Mouse (Mus musculus) gonadal fat pad, adult 2 months (tissue): ENCODE data around the gene Bri3. TPM values are rescaled to one million over a fixed set of nuclear protein-coding genes. Genes with fewer than 3 reads are reported as not detected.

Experiments
- DNase-seq: peaks from one replicate; pipeline ENCODE4 v3.0.0-alpha.2; 2012; ENCODE audit warnings: low read depth
- polyA plus RNA-seq: library from polyadenylated mRNA; depleted of rRNA; stranded (reverse); fragments of >200 nt; gene quantifications from 2 replicates; pipeline ENCODE4 v1.2.3, GENCODE M21; 2012; rRNA removed

Bri3 gene
- polyA plus RNA-seq = 108 and 118 TPM in 2 replicates

- no peak for DNase-seq
Measured at GRCm38 (mm10) chr5:144243901-144244487, at the start of gene Bri3. Bri3 (plus strand) TSS chr5:144244437.

DNA sequence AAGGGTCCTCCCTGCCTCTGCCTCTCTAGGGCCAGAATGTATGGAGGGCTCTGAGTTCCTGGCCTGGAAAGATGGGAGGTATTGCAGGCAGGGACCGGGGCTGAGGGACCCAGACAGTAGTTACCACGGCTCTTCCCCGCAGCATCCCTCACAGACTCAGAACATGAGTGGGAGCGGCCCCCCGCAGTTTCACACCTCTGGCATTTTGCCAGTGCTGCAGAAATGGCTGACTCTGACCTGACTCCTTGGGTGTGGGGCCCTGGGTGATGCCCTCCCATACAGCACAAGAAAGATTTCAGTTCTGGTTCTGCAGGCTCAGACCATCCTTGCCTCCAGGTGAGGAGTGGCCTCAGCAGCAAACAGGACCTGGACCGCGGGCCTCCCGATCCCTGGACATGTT lies 48.7 kb upstream of the Bri3 start:
- DNase-seq = no peak

DNA sequence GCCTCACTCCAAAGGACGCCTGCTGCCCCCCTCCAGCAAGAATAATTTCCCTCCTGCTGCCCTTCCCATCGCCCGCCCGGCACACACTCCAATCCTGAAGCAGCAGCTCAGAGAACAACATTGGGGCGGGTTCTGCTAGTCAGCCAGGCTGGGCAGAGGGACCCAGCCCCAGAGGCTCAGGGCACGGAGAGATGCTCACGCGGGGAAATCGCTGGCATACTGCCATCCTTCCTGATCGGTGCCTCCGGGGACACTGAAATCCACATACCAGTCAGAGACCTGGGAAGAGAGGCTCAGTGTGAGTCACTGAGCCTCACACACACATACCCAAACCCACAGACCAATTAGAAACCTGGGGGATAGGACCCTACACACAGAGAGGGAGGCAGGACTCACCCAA lies 43.6 kb upstream of the Bri3 start:
- DNase-seq = no peak

DNA sequence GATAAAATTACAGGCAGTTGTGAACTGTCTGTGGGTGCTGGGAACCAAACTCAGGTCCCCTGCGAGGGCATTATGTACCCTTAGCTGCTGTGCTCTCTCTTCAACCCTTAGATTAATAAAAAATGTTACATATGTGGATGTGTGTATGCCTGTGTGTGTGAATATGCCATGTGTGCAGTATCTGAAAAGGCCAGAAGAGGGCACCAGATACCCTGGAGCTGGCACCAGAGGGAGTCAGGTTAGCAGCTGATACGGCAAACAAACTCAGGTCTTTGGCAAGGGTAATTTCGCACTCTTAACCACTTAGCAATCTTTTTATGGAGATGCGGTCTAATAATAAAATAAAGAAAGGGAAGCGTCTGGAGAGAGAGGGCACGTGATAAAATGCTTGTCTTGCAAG lies 41.8 kb upstream of the Bri3 start:
- DNase-seq = no peak

GRCm38 (mm10) chr5:144203398-144203959 lies 40.8 kb upstream of the Bri3 start:
- no peak for DNase-seq

DNA sequence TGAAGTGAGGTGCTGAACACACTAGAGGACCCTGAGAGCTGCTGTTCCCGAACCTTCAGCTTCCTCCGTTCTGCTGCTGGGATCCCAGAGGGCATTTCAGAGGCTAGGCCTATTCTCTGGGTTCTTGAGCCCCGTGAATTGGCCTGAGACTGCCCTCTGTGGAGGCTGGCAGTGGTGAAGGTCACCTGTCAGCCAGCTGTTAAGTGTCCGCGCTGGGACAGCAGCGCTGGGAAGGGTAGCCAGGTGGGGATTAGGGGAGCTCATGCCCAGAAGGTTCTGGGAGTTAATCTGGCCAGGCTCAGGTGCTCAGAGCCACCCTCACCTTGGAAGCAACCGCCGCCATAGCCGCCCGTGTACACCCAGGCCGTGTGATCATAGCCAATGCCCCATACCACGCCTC lies 39.9 kb upstream of the Bri3 start:
- no peak for DNase-seq

GRCm38 (mm10) chr5:144204911-144205310 lies 39.3 kb upstream of the Bri3 start:
- no peak for DNase-seq

DNA sequence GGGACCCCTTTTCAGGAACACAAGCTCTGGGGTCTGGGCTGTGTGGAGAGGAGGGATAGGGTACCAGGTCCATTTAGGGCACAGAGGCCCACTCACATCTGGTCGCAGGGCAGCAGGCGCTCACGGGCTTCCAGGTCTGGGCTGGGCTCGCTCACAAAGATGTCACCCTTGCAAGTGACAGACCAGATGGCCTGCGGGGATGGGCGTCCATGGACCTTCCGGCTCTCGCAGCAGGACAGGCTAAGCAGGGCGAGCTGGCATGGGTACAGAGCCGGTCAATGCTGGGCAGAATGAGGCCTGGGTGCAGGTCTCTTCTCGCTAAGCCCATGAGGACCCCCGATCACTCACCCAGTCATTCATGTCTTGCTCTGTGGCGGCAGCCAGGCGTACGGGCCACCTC lies 38.2 kb upstream of the Bri3 start:
- no peak for DNase-seq

- DNase-seq = no peak
Measured at GRCm38 (mm10) chr5:144207478-144207877, 36.8 kb upstream of the Bri3 start.

- DNase-seq = no peak
Measured at GRCm38 (mm10) chr5:144214453-144214852, 29.8 kb upstream of the Bri3 start.

DNA sequence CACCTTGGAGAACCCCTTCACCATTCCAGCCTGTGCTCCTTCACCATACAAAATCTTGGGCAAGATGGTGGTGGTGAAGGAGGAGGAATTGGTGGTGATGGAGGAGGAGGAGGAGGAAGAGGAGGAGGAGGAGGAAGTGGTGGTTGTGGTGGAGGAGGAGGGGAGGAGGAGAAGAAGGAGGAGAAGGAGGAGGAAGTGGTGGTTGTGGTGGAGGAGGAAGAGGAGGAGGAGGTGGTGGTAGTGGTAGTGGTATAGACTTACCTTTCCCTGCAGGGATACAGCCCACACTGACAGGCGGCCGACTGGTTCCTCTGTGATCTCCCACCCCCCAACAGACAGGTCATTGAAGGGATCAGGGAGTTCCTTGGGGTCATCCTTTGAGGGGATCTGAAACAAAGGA lies 28.2 kb upstream of the Bri3 start:
- no peak for DNase-seq

GRCm38 (mm10) chr5:144218061-144218460 lies 26.2 kb upstream of the Bri3 start:
- DNase-seq = no peak

GRCm38 (mm10) chr5:144219306-144219705 lies 24.9 kb upstream of the Bri3 start:
- no peak for DNase-seq

GRCm38 (mm10) chr5:144219936-144220335 lies 24.3 kb upstream of the Bri3 start:
- DNase-seq = no peak

GRCm38 (mm10) chr5:144221305-144221704 lies 22.9 kb upstream of the Bri3 start:
- no peak for DNase-seq

DNA sequence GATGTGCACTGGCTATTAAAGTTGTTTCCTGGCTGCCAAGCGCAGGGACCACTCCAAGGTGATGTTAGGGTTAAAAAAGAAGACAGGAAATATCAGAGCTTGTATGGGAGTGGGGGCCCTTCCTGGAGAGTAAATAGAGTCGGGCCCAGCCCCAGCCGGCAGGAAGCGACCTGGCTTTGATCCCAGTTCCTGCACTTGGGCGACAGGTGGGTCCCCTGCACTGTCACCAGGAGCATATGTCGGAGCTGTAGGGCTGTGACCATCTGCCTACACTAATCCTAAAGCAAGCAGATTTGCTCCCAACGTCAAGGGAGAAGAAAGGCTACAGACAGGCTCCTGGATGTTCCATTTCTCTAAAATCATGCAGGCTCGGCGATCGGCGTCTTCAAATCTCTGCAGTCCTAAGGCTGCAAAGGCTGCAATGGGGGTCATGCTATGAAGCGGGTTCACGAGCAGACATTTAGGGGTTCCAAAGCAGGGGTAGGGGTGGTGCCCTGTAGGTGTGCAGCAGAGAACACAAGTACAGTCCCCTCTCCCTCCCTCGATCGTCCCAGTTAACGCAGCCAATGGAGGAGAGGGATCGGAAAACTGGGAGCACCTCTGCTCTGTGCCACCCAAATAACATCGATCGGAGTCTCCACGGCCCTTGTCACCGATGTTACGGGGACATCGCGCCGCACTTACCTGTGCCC lies 21.3 kb upstream of the Bri3 start:
- no peak for DNase-seq

DNA sequence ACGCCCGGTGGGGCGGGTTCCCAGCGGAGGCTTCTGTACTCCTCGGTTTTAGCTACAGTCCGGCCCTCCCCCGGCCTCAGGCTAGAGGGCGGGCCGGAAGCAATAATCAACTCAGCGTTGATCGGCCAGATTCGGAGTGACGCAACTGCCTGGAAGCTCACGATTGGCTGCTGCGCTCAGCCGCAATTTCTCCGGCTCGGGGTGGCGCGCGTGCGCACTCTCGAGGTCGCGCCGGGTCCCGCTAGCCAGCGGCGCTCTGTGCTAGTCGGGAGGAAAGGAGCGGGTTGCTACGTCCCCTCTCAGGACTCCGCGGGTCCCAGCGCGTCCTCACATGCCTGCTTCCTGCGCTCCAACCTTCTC lies 20.8 kb upstream of the Bri3 start, which contains the start of gene Tecpr1:
TSS of gene Tecpr1 (minus strand) at position 113 of the 360 bp plus-strand sequence.
- peak; percentile 77 for DNase-seq

- no peak for DNase-seq
Measured at GRCm38 (mm10) chr5:144223899-144224816, 20.1 kb upstream of the Bri3 start.

DNA sequence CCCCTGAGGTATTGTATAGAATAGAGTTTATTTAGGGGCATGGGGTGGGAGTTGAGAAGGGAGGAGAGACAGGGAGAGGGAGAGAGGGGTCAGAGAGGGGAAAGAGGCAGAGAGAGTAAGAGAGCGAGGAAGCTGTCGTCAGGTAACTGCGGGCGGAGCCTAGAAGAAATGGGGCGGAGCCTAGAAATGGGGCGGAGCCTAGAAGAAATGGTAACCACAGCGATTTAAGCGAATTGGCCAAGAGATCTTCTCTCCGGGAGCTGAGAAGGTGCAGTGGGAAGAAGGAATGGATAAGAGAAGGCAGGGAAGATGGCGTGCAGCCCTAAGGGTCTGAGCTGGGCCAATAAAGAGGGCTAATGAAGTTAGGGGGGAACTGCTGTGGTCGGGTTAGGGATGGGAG lies 18.0 kb upstream of the Bri3 start:
- no peak for DNase-seq

DNA sequence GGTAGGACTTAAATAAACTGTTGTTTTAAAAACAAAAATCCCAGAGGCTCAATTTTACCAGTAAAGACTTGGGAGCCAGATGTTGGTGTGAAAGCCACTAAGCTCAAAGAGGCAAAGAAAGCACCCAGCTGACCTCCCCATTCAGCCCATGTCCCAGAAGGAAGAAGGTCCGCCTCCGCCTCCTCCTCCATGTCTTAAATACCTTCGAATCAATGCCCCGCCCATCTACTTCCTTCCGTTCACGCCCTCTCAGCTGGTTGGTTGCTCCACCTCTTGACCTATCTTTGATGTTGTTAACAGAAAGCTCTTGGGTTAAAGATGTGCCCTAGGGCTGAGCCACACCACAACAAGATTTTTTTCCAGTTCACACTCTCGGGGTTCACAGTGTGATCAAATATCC lies 14.0 kb upstream of the Bri3 start:
- DNase-seq = no peak

DNA sequence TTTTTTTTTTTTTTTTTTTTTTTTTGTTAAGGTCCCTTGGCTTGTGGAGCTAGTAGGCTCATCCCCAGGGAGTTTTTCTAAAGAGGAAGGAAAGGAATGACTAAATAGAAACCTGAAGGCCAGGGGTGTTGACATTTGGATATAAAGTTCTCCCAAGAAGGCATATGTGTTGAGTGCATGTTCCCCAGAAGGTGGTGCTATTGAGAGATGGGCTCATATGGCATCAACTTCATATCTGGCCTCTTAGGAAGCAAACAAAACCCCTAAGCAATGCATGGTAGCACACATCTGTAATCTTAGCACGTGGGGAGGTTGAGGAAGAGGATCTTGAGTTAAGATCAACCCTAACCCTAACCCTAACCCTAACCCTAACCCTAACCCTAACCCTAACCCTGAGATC lies 12.8 kb upstream of the Bri3 start:
- DNase-seq = no peak

GRCm38 (mm10) chr5:144232531-144232930 lies 11.7 kb upstream of the Bri3 start:
- no peak for DNase-seq
